Mouse (Mus musculus) midbrain, postnatal 0 days (tissue): Measurements from ENCODE around the gene Arfgap1. TPM values are rescaled to one million over a fixed set of nuclear protein-coding genes. Genes with fewer than 3 reads are reported as not detected.

Experiments
- ATAC-seq: fragments of 200-750 bp; cut with Nextera tagmentation; 2 replicates; pipeline ENCODE4 v1.8.0; 2017; ENCODE audit warnings: moderate number of reproducible peaks, mild to moderate bottlenecking, moderate TSS enrichment, moderate library complexity; ENCODE audit not compliant: low FRiP score
- DNase-seq: peaks from one replicate; pipeline ENCODE4 v3.0.0-alpha.2; 2015; ENCODE audit warnings: low spot score
- H3K27ac ChIP-seq: fragments of 300-500 bp; sonication (generic); 2 replicates; pipeline ENCODE4 v1.5.1; 2014; ENCODE audit warnings: low read depth, mild to moderate bottlenecking, low read length, mixed read lengths
- H3K27me3 ChIP-seq: fragments of 300-500 bp; sonication (generic); 2 replicates; pipeline ENCODE4 v1.6.1; 2014; ENCODE audit warnings: low read length, control low read depth, mixed read lengths; ENCODE audit not compliant: insufficient read depth
- H3K36me3 ChIP-seq: fragments of 300-500 bp; sonication (generic); 2 replicates; pipeline ENCODE4 v1.6.1; 2014; ENCODE audit warnings: low read length, control low read depth, mixed read lengths; ENCODE audit not compliant: insufficient read depth
- H3K4me1 ChIP-seq: fragments of 300-500 bp; sonication (generic); 2 replicates; pipeline ENCODE4 v1.6.1; 2014; ENCODE audit warnings: mild to moderate bottlenecking, control low read depth, antibody characterized with exemption, low read length, mixed read lengths; ENCODE audit not compliant: insufficient read depth
- H3K4me2 ChIP-seq: fragments of 300-500 bp; sonication (generic); 2 replicates; pipeline ENCODE4 v1.6.1; 2014; ENCODE audit warnings: low read depth, mild to moderate bottlenecking, low read length, mixed read lengths; ENCODE audit not compliant: poor library complexity, severe bottlenecking
- H3K4me3 ChIP-seq: fragments of 300-500 bp; sonication (generic); 2 replicates; pipeline ENCODE4 v1.5.1; 2014; ENCODE audit warnings: low read depth, mild to moderate bottlenecking, low read length, moderate library complexity
- H3K9ac ChIP-seq: fragments of 300-500 bp; sonication (generic); replicated peaks from 2 replicates; pipeline ENCODE4 v1.6.1; 2014; ENCODE audit warnings: mild to moderate bottlenecking, low read length, moderate library complexity, mixed read lengths; ENCODE audit not compliant: poor library complexity, severe bottlenecking
- H3K9me3 ChIP-seq: fragments of 300-500 bp; sonication (generic); 2 replicates; pipeline ENCODE4 v1.6.1; 2016; ENCODE audit warnings: low read length, control low read depth
- CTCF ChIP-seq: IDR thresholded peaks from 2 replicates; pipeline ENCODE4 v1.5.1; 2016; ENCODE audit warnings: antibody characterized with exemption, mild to moderate bottlenecking
- WGBS: fragments of 180-500 bp; shearing (Covaris S2); extraction: QIAGEN DNeasy Blood & Tissue Kit; methylation state at CpG from one replicate; pipeline ENCODE4 v1.1.7; 2014; 5-methylcytosine and 5-hydroxymethylcytosine counted together
- polyA plus RNA-seq: library from polyadenylated mRNA; unstranded; fragments of >200 nt; fragmentation: Nextera tagmentation; extraction: Ambion mirVana; gene quantifications from 2 replicates; pipeline ENCODE4 v1.2.1, GENCODE M21; 2015
- total RNA-seq: library from RNA; depleted of rRNA; stranded (reverse); fragments of >200 nt; gene quantifications from 2 replicates; pipeline ENCODE4 v1.2.3, GENCODE M21; 2014; rRNA removed

The Arfgap1 gene
- total RNA-seq (94.1 and 123 TPM in 2 replicates), polyA plus RNA-seq (124 and 132 TPM in 2 replicates)

DNA sequence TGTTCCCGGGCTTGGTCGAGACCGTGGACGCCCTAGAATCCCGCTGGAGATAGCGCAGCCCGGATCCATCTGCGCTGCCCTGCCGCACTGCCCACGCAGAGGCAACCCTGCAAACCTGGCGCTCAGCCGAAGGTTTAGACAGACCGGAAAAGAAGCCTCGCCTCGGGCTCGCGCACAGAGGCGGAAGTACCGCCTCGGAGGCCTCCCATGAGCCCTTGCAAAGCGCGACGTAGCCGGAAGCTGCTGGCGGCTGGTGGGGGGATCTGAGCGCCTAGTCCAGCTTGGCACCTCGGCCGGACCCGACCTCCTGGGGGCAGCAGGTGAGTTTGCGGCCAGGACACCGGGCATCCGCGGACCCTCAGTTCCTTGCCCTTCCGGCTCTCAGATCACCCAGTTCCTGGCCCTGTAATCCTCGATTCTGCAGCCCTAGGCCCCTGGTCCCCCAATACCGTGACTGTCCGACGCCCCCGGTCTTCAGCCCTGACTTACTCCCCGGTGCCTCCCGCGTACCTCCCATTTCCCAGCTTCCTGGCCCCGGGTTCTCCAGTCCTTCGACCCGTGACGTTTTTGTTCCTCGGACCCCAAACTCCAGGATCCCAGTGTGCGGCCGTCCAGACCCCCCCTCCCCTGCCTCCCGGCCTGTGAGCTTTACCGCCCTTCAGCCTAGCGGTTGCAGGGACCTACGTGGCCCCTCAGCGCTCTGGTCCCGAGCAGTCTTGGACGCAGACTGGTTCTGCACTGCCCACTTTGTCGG is at the start of gene Arfgap1:
Gene Arfgap1, plus strand, starts transcription at position 216 of the 754 bp plus-strand sequence.
- WGBS: under 1% methylated on average over 56 of the region's 57 CpGs
- H3K4me3 ChIP-seq: peak within 1 kb of the TSS; percentile 83
- H3K4me2 ChIP-seq: peak within 1 kb of the TSS; percentile 84
- peak; percentile 88 for ATAC-seq
- H3K9me3 ChIP-seq: no peaks in the 10 kb centered on the region
- peak within 1 kb of the TSS; percentile 79 for H3K27ac ChIP-seq
- H3K9ac ChIP-seq: peak within 1 kb of the TSS; percentile 94
- peaks cover 11% of the 10 kb centered on the region for H3K36me3 ChIP-seq
- H3K4me1 ChIP-seq: 0 out of 2 replicates have a peak, but pooled peaks cover 2% of the 10 kb centered on the region
- peak; percentile 96 for DNase-seq
- no peak; the same call in 1 of the 2 replicates for TF ChIP-seq CTCF
- H3K27me3 ChIP-seq: no peaks in the 10 kb centered on the region

- Histone ChIP-seq H3K27me3 (no peaks in the 10 kb centered on the region), H3K4me1 (peaks cover 6% of the 10 kb centered on the region; the same call in 1 of the 2 replicates), H3K27ac (peak overlapping the region; percentile 75), H3K36me3 (peaks cover 16% of the 10 kb centered on the region), H3K9ac (peak overlapping the region; percentile 95), H3K4me2 (peak overlapping the region; percentile 92), H3K9me3 (no peaks in the 10 kb centered on the region), H3K4me3 (peak overlapping the region; percentile 78)
- DNase-seq (no peak), ATAC-seq (peak; percentile 68)
- under 1% methylated on average over 61 of the region's 61 CpGs for WGBS
- TF ChIP-seq CTCF: no peak
Measured at GRCm38 (mm10) chr2:180919913-180920809, 46.9 kb upstream of the Arfgap1 start.

GRCm38 (mm10) chr2:180920810-180921400 is 46.1 kb upstream of the Arfgap1 start, which contains the start of gene Ythdf1:
TSS of gene Ythdf1 (minus strand) at chr2:180920949.
- peak within 1 kb of the TSS; percentile 95 for H3K9ac ChIP-seq
- TF ChIP-seq CTCF: no peak
- H3K27ac ChIP-seq: peak within 1 kb of the TSS; percentile 75
- peaks cover 15% of the 10 kb centered on the region for H3K36me3 ChIP-seq
- H3K9me3 ChIP-seq: no peaks in the 10 kb centered on the region
- no peaks in the 10 kb centered on the region for H3K27me3 ChIP-seq
- peak within 1 kb of the TSS; percentile 92 for H3K4me2 ChIP-seq
- peak; percentile 92 for ATAC-seq
- H3K4me3 ChIP-seq: peak within 1 kb of the TSS; percentile 78
- peak; percentile 97 for DNase-seq
- H3K4me1 ChIP-seq: peaks cover 6% of the 10 kb centered on the region; the same call in 1 of the 2 replicates
- under 1% methylated on average over 37 of the region's 56 CpGs for WGBS

DNA sequence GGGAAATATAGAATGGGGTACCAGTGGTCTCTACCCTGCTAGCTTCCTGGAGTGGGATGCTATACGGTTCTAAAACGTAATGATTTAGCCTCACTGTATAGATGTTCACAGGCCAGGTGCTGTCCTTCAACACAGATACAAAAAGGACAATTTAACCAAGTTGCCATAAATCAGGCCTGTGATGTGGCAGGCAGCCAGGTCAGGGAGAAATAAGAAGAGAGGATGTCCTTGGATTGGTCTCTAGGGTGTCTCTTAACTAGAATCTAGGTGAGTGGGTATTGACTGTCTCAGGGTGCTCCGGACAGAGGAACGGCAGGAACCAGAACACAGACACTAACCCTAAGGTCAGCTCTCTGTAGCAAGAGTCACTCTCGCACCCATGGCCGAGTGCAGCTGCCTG is 44.3 kb upstream of the Arfgap1 start:
- WGBS: 90% methylated on average over 6 of the region's 6 CpGs
- H3K9me3 ChIP-seq: no peaks in the 10 kb centered on the region
- no peak for TF ChIP-seq CTCF

DNA sequence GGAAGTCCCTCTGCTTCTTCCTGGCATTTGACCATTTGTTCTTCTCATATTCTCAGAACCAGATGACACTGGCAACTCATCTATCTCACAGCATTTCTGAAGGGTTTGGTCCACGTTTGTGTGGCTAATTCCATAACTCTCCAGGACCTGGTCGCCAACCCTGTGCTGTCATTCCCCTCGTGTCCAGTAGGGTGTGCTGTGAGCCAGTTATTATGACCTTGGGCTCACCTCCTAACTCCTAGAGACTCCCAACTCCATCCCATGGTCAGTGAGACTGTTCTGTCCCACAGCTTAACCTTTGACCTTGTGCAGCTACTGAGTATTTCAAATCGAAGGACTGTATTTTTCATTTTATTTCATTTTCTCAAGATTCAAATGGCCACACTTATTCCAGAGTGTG is 41.8 kb upstream of the Arfgap1 start:
- Histone ChIP-seq H3K4me3 (no peak overlapping the region), H3K27me3 (no peaks in the 10 kb centered on the region), H3K9me3 (no peaks in the 10 kb centered on the region), H3K9ac (no peak overlapping the region), H3K4me2 (no peak overlapping the region), H3K27ac (no peak overlapping the region), H3K4me1 (no peaks in the 10 kb centered on the region), H3K36me3 (no peaks in the 10 kb centered on the region)
- DNase-seq: peak; percentile 72
- 4% methylated on average over 4 of the region's 4 CpGs for WGBS
- peak; percentile 93 for TF ChIP-seq CTCF
- ATAC-seq: no peak

More for the DNA sequence above, 44.3 kb upstream of the Arfgap1 start:
- no peaks in the 10 kb centered on the region for H3K27me3 ChIP-seq
- H3K9ac ChIP-seq: no peak overlapping the region
- DNase-seq: no peak
- H3K36me3 ChIP-seq: peaks cover 6% of the 10 kb centered on the region; the same call in 1 of the 2 replicates
- peaks cover 6% of the 10 kb centered on the region; the same call in 1 of the 2 replicates for H3K4me1 ChIP-seq
- no peak for ATAC-seq
- no peak overlapping the region for H3K4me3 ChIP-seq
- H3K27ac ChIP-seq: no peak overlapping the region
- H3K4me2 ChIP-seq: no peak overlapping the region
